Mouse (Mus musculus): ENCODE data around the gene Olfr524. TPM values are rescaled to one million over a fixed set of nuclear protein-coding genes. Genes with fewer than 3 reads are reported as not detected.

Gene Olfr524
- polyA plus RNA-seq, 1 experiment, result not detected

GRCm38 (mm10) chr7:140213841-140214240 is 8.1 kb upstream of the Olfr524 start:
- Histone ChIP-seq H3K9me3 (ENCODE audit: control insufficient read depth, low read length) (no peaks in the 10 kb centered on the region), H3K4me1 (ENCODE audit: control insufficient read depth) (no peaks in the 10 kb centered on the region), H3K27me3 (ENCODE audit: control insufficient read depth) (no peaks in the 10 kb centered on the region), H3K4me3 (replicated peaks) (no peak overlapping the region), H3K36me3 (ENCODE audit: control insufficient read depth) (no peaks in the 10 kb centered on the region)
- no peak for TF ChIP-seq TAL1 (IDR thresholded peaks at IDR 0.05; ENCODE audit: low read length)
- TF ChIP-seq GATA1 (IDR thresholded peaks at IDR 0.05; ENCODE audit: low read length), result no peak

DNA sequence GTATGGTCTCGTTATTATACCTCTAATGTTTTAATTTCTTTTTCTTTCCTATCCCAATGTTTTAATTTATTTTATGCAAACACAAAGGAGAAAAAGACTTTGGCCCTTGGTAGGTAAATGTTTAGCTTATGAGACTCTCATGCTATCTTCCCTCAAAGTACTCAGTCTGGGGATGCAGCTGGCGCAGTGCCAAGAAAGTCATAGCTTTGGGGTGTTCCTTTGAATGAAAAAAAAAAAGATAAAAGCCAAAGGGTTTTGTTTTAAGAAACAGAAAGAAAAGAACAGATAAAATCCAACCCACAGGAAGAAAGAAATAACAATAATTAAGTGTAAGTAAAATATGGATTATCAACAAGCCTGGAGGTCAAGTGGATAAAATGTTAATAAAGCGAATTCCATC is 2.9 kb upstream of the Olfr524 start:
- no peak overlapping the region for H3K4me3 ChIP-seq (replicated peaks)
- H3K27me3 ChIP-seq (ENCODE audit: control insufficient read depth), result no peaks in the 10 kb centered on the region
- H3K36me3 ChIP-seq (ENCODE audit: control insufficient read depth), result no peaks in the 10 kb centered on the region
- H3K4me1 ChIP-seq (ENCODE audit: control insufficient read depth), result peaks cover 28% of the 10 kb centered on the region
- no peaks in the 10 kb centered on the region for H3K9me3 ChIP-seq (ENCODE audit: control insufficient read depth, low read length)
- TF ChIP-seq TAL1 (IDR thresholded peaks at IDR 0.05; ENCODE audit: low read length), result no peak
- TF ChIP-seq GATA1 (IDR thresholded peaks at IDR 0.05; ENCODE audit: low read length), result no peak

- Histone ChIP-seq H3K36me3 (ENCODE audit: control insufficient read depth) (no peaks in the 10 kb centered on the region), H3K27me3 (ENCODE audit: control insufficient read depth) (no peaks in the 10 kb centered on the region), H3K4me1 (ENCODE audit: control insufficient read depth) (peaks cover 29% of the 10 kb centered on the region), H3K9me3 (ENCODE audit: control insufficient read depth, low read length) (no peaks in the 10 kb centered on the region), H3K4me3 (replicated peaks) (no peak overlapping the region)
- TF ChIP-seq TAL1 (IDR thresholded peaks at IDR 0.05; ENCODE audit: low read length), result no peak
- TF ChIP-seq GATA1 (IDR thresholded peaks at IDR 0.05; ENCODE audit: low read length), result no peak
Measured at GRCm38 (mm10) chr7:140208153-140208552, 2.4 kb upstream of the Olfr524 start.

DNA sequence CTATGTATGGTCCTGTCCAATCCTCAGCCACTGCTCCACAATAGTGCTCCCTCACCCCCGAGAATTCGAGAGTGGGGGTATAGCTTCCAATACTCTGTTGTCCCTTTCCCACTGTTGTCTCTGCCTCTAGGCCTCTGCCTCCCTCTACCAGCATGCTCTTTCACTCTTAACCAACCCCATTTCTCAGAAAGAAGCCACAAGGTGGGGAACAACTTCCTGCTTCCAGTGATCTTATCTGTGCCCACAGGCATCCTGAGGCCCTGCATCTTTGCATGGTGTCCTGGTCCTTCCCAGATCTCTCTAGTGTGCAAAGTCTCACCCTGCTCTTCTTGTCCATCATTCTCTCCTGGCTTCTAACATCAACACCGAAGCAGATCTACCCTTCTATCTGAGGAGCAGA is 1.1 kb upstream of the Olfr524 start:
- peaks cover 29% of the 10 kb centered on the region for H3K4me1 ChIP-seq (ENCODE audit: control insufficient read depth)
- H3K4me3 ChIP-seq (replicated peaks), result no peak overlapping the region
- TF ChIP-seq GATA1 (IDR thresholded peaks at IDR 0.05; ENCODE audit: low read length) (no peak), TAL1 (IDR thresholded peaks at IDR 0.05; ENCODE audit: low read length) (no peak)

DNA sequence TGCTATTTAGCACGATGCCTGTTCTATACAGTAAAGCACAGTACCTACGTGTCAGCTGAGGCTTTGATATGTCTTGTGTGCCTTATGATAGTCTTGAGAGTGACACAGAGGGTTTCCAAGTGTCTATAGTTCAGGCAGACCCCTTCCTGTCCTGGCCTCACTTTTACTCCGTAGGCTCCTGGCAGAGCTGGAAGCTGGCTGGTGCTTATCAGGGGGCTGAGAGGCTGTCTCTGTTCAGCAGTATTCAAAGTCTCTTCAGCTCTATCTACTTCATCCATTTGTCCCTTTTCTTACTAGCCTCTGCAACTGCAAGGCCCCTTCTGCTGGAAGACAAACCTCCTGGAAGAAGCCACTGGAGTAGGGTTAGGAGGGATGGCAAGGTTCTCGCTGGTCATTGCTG is 4.7 kb downstream of the Olfr524 start:
- no peak overlapping the region for H3K4me3 ChIP-seq (replicated peaks)
- H3K9me3 ChIP-seq (ENCODE audit: control insufficient read depth, low read length), result no peaks in the 10 kb centered on the region
- TF ChIP-seq GATA1 (IDR thresholded peaks at IDR 0.05; ENCODE audit: low read length), result no peak
- no peak for TF ChIP-seq TAL1 (IDR thresholded peaks at IDR 0.05; ENCODE audit: low read length)
- H3K36me3 ChIP-seq (ENCODE audit: control insufficient read depth), result no peaks in the 10 kb centered on the region
- H3K4me1 ChIP-seq (ENCODE audit: control insufficient read depth), result peaks cover 22% of the 10 kb centered on the region; the same call in 1 of the 2 replicates
- no peaks in the 10 kb centered on the region for H3K27me3 ChIP-seq (ENCODE audit: control insufficient read depth)

More for the DNA sequence above, 1.1 kb upstream of the Olfr524 start:
- no peaks in the 10 kb centered on the region for H3K9me3 ChIP-seq (ENCODE audit: control insufficient read depth, low read length)
- no peaks in the 10 kb centered on the region for H3K36me3 ChIP-seq (ENCODE audit: control insufficient read depth)
- H3K27me3 ChIP-seq (ENCODE audit: control insufficient read depth), result no peaks in the 10 kb centered on the region

DNA sequence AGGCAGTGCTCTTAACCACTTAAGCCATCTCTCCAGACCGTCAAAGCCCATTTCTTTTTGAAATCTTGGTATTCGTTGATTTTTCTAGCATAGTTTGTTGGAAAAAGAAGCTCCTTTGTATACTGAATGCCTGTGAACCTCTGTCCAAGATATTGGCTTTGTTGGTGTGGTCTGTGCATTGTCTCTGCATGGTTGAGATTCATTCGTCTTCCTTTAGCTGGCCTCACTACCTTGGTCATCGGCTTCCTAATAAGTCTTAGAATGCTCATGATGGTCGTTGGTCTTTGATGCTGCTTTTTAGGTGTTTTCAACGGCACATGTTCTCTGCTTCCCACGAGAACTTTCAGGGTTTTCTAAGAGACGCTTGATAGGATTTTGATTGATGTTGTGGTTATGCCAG is 9.8 kb downstream of the Olfr524 start:
- H3K36me3 ChIP-seq (ENCODE audit: control insufficient read depth), result no peaks in the 10 kb centered on the region
- TF ChIP-seq GATA1 (IDR thresholded peaks at IDR 0.05; ENCODE audit: low read length) (no peak), TAL1 (IDR thresholded peaks at IDR 0.05; ENCODE audit: low read length) (no peak)
- peaks cover 8% of the 10 kb centered on the region; the same call in 1 of the 2 replicates for H3K4me1 ChIP-seq (ENCODE audit: control insufficient read depth)
- no peak overlapping the region for H3K4me3 ChIP-seq (replicated peaks)
- H3K27me3 ChIP-seq (ENCODE audit: control insufficient read depth), result no peaks in the 10 kb centered on the region
- no peaks in the 10 kb centered on the region for H3K9me3 ChIP-seq (ENCODE audit: control insufficient read depth, low read length)

DNA sequence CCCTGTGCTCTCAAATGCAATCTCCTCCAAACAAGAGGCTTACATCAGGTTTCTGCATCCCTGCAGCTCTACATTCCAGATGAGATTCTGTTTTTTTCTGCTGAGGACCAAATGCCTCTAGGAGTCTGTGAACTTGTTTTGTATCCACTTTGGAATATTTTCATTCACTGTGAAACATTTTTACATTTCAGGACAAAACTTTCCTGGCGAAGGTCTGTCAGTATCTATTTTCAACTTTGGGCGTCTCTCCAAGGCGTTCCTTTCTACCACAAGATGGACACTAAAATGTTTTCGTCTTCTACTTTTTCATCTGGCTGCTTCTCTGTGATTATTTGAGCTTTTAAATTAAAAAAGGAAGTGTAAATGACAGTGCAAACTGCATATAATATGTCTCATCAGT is 11.7 kb downstream of the Olfr524 start:
- H3K4me1 ChIP-seq (ENCODE audit: control insufficient read depth), result no peaks in the 10 kb centered on the region; the same call in 1 of the 2 replicates
- TF ChIP-seq GATA1 (IDR thresholded peaks at IDR 0.05; ENCODE audit: low read length), result no peak
- TF ChIP-seq TAL1 (IDR thresholded peaks at IDR 0.05; ENCODE audit: low read length), result no peak
- H3K4me3 ChIP-seq (replicated peaks), result no peak overlapping the region
- no peaks in the 10 kb centered on the region for H3K36me3 ChIP-seq (ENCODE audit: control insufficient read depth)
- H3K9me3 ChIP-seq (ENCODE audit: control insufficient read depth, low read length), result no peaks in the 10 kb centered on the region
- H3K27me3 ChIP-seq (ENCODE audit: control insufficient read depth), result no peaks in the 10 kb centered on the region

DNA sequence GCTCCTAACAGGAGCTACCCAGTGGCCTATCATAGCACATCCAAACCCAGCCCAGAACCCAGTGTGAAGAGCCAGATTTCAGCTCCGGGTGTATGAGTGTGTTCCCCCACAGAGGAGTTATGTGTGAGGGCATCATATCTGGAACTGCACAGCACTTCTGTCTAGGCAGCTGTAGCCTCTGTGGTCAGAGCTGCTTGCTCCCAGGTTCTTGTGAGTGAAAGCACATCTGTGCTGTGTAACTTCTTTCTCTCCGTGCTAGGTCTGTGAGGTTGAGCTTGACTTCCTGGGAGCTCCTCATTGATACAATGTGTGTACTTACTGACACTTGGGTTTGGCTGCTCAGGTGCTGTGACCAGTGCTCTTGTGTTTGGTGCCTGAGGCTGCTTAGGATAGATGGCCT is 12.9 kb downstream of the Olfr524 start:
- Histone ChIP-seq H3K36me3 (ENCODE audit: control insufficient read depth) (no peaks in the 10 kb centered on the region), H3K4me1 (ENCODE audit: control insufficient read depth) (peaks cover 2% of the 10 kb centered on the region), H3K27me3 (ENCODE audit: control insufficient read depth) (no peaks in the 10 kb centered on the region), H3K4me3 (replicated peaks) (no peak overlapping the region), H3K9me3 (ENCODE audit: control insufficient read depth, low read length) (no peaks in the 10 kb centered on the region)
- TF ChIP-seq TAL1 (IDR thresholded peaks at IDR 0.05; ENCODE audit: low read length) (no peak), GATA1 (IDR thresholded peaks at IDR 0.05; ENCODE audit: low read length) (no peak)

GRCm38 (mm10) chr7:140192445-140192844 is 13.3 kb downstream of the Olfr524 start:
- TF ChIP-seq GATA1 (IDR thresholded peaks at IDR 0.05; ENCODE audit: low read length), result no peak
- peaks cover 2% of the 10 kb centered on the region for H3K4me1 ChIP-seq (ENCODE audit: control insufficient read depth)
- H3K36me3 ChIP-seq (ENCODE audit: control insufficient read depth), result no peaks in the 10 kb centered on the region
- no peak overlapping the region for H3K4me3 ChIP-seq (replicated peaks)
- H3K27me3 ChIP-seq (ENCODE audit: control insufficient read depth), result no peaks in the 10 kb centered on the region
- H3K9me3 ChIP-seq (ENCODE audit: control insufficient read depth, low read length), result no peaks in the 10 kb centered on the region

GRCm38 (mm10) chr7:140190435-140190834 is 15.3 kb downstream of the Olfr524 start:
- H3K4me3 ChIP-seq (replicated peaks), result no peak overlapping the region
- no peaks in the 10 kb centered on the region for H3K27me3 ChIP-seq (ENCODE audit: control insufficient read depth)
- no peaks in the 10 kb centered on the region for H3K9me3 ChIP-seq (ENCODE audit: control insufficient read depth, low read length)
- H3K36me3 ChIP-seq (ENCODE audit: control insufficient read depth), result no peaks in the 10 kb centered on the region
- peaks cover 2% of the 10 kb centered on the region for H3K4me1 ChIP-seq (ENCODE audit: control insufficient read depth)
- TF ChIP-seq TAL1 (IDR thresholded peaks at IDR 0.05; ENCODE audit: low read length), result no peak
- TF ChIP-seq GATA1 (IDR thresholded peaks at IDR 0.05; ENCODE audit: low read length), result no peak
